Mouse (Mus musculus) kidney, adult 2 months (tissue): ENCODE results near the gene Gm10647.
"Not testable (repeated sequence)": the region's sequence is repeated elsewhere in the genome, so short reads cannot be mapped to it uniquely, and the experiment has no call there.

Source experiments
- CTCF ChIP-seq: fragments of 200-500 bp; conservative IDR thresholded peaks from 2 replicates; pipeline ENCODE4 v1.5.1; 2011; ENCODE audit warnings: low read depth, mild to moderate bottlenecking, control low read depth, low read length, moderate library complexity, mixed read lengths; ENCODE audit not compliant: insufficient read depth, insufficient read length
- POLR2A ChIP-seq: fragments of 200-500 bp; IDR thresholded peaks from one replicate; pipeline ENCODE4 v1.6.1; 2011; ENCODE audit warnings: low read depth, low read length, control low read depth

GRCm38 (mm10) chr9:66822255-66822654 is 25.4 kb downstream of the Gm10647 start:
- not testable (repeated sequence) for TF ChIP-seq CTCF, POLR2A
